Mouse (Mus musculus): Measurements from ENCODE around the gene Mmgt2.

Gene Mmgt2

DNA sequence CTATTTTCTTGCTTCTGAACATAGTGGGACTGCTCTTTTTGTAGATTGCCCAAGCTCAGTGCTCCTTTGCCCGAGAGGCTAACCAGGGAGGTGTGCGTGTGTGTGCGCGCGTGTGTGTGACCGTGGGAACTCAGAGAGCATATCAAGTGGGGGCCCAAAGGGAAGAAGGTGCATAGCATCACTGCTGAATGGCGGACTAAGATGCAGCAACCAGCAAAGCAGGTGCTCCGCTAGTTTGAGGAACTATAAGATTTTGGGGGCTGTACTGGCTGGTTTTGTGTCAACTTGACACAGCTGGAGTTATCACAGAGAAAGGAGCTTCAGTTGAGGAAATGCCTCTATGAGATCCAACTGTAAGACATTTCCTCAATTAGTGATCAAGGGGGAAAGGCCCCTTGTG, 27.4 kb upstream of the Mmgt2 start:
- no peak for DNase-seq (ENCODE audit: low read depth, low spot score)

DNA sequence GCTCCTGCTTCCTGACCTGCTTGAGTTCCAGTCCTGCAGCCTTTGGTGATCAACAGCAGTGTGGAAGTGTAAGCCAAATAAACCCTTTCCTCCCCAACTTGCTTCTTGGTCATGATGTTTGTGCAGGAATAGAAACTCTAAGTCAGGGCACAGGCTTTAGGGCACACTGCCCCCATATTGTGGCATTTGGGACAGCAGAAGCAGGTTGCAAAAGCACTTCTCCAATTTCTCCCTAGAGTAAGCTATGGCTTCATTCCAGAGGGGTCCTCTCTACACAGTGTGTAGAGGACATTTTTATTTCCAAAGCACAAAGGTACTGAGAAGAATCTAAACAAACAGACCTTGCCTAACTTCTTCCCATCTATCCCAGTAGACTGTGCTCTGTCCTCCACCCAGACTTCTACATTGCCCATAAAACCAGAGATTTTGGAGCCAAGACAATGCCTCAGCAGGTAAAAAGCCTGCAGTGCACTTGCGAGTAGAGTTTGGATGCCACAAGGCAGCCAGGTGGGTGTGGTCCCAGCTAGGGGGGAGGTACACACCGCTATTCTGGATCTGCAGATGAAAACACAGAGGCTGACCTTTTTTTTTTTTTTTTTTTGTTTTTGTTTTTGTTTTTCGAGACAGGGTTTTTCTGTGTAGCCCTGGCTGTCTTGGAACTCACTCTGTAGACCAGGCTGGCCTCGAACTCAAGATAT, 26.7 kb upstream of the Mmgt2 start:
- no peak for DNase-seq (ENCODE audit: low read depth, low spot score)

GRCm38 (mm10) chr11:62622850-62623249, 25.6 kb upstream of the Mmgt2 start:
- DNase-seq (ENCODE audit: low read depth, low spot score), result no peak

- no peak for DNase-seq (ENCODE audit: low read depth, low spot score)
Measured at GRCm38 (mm10) chr11:62624341-62625291, 23.8 kb upstream of the Mmgt2 start.

DNA sequence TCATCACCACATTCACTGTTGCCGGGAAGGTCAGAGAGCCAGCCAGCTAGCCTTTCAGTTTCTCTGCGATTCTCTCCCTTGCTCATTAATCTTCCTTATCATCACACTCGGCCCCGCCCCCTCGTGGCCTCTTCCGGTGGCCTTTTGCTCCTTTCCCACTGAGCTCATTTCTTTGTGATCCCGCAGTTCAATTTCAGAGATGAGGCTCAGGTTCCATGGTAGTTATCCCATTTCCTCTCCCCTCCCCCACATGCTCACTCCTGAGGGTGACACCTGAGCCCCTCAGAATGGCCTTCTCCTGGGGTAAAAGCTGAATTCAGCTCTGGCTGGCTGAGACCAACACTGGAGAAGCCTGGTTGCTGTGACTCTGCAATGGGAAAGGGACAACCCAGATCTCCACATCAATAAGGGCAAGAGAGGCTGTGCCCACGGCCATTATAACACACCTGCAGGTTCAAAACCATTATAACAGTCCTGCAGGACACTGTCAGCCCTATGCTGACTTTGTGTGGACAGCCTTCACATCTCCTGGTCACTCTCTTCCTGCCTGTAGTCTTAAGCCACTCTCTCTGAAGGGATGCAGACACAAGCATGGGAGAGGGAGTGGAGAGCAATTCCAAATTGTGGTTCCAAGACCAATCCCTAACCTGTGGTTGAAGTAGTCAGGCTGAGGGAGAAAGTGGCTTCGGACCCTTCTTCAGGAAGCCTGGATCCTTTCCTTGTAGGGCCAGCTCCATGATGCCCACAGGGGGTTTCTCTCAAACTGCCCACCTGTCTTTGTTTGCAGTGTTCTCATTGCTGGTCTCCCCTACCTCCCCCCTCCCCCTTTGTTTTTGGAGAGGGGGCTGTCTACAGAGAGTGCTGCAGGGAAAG, 18.9 kb upstream of the Mmgt2 start:
- no peak for DNase-seq (ENCODE audit: low read depth, low spot score)

- no peak for DNase-seq (ENCODE audit: low read depth, low spot score)
Measured at GRCm38 (mm10) chr11:62630225-62630821, 18.1 kb upstream of the Mmgt2 start.

GRCm38 (mm10) chr11:62631138-62631537, 17.3 kb upstream of the Mmgt2 start:
- DNase-seq (ENCODE audit: low read depth, low spot score), result no peak

DNA sequence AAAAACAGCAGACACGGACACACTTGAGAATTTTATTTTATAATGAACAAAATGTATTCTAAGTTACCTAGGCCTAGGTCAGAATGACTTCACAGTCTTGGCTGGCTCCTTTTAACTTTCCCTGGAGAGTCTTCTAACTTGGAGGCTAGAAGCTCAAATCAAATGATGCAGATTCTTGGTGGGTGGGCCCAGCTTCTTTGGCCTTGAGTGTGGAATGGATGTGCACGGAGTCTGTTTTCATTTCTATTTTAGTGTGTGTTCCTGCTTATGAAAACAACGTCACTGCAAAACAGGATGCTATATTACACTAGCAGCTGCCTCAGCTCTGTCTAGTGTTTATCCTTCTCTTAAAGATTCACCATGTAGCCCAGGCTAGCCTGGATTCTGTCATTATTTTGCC, 13.1 kb upstream of the Mmgt2 start:
- no peak for DNase-seq (ENCODE audit: low read depth, low spot score)

- DNase-seq (ENCODE audit: low read depth, low spot score), result no peak
Measured at GRCm38 (mm10) chr11:62636105-62636839, 12.2 kb upstream of the Mmgt2 start.

GRCm38 (mm10) chr11:62636840-62637221, 11.6 kb upstream of the Mmgt2 start:
- no peak for DNase-seq (ENCODE audit: low read depth, low spot score)

DNA sequence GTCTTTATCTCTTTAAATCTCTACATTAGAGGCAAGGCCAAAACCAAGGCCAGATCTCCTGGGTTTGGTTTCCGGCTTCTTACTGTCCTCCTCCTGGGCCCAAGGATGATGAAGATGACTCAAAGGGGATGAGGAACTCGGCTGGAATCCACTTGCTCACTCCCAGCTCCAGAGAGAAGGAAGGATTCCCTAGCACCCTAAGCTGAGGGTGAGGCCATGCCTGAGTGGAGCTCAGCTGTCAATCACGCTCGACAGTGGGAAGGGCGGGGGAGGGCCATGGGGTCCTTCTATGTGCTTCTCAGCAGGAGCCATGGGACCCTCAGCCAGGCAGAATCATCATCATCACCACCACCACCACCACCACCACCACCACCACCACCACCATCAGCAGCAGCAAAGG, 11.1 kb upstream of the Mmgt2 start:
- DNase-seq (ENCODE audit: low read depth, low spot score), result no peak

DNA sequence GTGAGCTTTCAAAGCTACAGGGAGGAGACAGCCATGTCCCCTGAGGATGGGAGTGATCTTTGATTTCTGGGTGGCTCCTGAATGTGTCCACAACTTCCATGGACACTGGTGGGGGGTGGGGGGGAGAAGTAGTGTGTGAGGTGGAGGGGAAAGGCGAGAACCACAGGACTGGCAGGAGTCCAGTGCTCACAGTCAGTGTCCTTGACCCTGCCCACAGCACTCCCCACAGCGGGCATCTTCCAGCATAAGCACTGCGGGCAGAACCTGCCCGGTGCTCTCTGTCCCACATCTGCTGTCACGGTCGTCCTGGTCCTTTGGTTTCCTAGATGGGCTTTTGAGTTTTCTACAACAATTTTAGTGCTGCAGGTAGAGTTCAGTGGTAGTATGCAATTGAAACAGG, 10.7 kb upstream of the Mmgt2 start:
- no peak for DNase-seq (ENCODE audit: low read depth, low spot score)

DNA sequence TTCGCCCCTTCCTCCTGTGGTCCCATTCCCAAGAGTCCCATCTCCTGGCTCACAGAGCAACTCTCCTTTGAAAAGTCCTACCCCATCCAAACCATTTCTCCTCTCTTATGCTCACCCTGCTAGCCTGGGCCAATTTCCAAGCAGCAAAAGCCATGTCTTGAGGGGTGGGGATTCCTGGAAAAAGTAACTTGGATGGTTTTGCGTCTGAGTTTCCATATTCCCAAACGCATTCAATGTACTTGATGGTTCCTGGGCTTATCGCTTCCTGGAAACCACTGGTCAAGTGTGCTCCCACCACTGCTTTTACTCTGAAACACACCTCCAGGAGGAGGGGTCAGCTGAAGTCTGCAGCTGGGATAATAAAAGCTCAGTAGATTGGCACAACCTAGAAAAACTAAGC, 10.1 kb upstream of the Mmgt2 start:
- DNase-seq (ENCODE audit: low read depth, low spot score), result no peak

- no peak for DNase-seq (ENCODE audit: low read depth, low spot score)
Measured at GRCm38 (mm10) chr11:62640378-62640777, 8.1 kb upstream of the Mmgt2 start.

- DNase-seq (ENCODE audit: low read depth, low spot score), result no peak
Measured at GRCm38 (mm10) chr11:62642023-62642844, 6.2 kb upstream of the Mmgt2 start.

DNA sequence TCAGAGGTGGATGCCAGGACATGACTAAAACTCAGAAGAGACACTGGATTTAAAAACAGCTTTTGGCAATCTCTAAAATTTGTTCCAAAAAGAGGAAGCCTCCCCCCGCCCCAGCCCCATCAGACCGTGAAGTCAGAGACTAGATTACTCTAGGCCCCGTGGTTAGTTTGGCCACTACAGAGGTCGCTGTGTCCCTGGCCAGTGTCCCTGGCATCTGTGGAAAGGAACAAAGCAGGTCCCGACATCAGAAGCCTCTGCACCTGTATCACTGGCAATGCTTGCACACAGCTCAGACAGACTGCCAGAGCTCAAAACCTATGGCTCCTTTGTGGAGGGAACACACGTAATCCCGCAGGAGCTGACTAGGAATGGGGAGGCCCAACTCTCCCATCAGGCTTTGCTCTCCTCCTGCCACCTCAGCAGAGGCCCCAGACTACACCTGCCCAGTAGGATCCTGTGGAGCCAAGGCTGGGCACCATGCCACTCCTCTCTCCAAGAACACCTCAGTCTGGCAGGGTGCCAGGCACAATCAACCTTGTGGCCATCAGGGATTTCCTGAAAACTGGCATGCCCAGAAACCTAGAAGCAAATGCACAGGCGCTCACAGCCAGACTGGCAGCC, 5.3 kb upstream of the Mmgt2 start:
- no peak for DNase-seq (ENCODE audit: low read depth, low spot score)

DNA sequence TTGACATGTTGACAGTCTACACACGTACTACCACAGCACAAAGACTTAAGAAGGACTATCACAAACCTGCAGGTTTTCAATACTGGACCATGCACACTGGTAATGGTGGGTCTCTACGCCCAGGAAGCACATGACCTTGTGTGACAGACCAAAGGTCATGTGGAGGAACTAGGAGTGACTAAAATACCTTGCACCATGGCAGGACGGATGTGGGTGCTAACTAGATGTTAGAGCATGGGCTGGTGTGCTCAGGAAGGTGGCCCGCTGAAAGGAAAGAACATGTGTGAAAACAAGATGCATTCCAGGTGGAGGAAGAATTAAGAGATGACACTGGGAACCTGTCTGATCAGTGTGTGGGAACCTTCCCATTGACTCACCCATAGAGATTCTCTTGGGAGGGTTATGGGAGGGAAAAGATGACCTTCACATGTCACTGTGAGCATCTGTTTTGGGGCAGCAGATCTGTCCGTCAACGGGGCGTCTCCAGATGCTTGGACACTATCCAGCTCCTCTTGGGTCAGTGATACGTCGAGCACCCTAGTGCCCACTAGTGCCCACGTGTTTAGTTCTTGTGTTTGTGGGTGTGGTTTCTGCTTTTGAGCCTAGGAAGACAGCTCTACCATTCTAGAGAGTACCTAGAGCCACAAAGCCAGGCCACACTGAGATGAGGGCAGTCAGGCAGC, 4.6 kb upstream of the Mmgt2 start:
- no peak for DNase-seq (ENCODE audit: low read depth, low spot score)

DNA sequence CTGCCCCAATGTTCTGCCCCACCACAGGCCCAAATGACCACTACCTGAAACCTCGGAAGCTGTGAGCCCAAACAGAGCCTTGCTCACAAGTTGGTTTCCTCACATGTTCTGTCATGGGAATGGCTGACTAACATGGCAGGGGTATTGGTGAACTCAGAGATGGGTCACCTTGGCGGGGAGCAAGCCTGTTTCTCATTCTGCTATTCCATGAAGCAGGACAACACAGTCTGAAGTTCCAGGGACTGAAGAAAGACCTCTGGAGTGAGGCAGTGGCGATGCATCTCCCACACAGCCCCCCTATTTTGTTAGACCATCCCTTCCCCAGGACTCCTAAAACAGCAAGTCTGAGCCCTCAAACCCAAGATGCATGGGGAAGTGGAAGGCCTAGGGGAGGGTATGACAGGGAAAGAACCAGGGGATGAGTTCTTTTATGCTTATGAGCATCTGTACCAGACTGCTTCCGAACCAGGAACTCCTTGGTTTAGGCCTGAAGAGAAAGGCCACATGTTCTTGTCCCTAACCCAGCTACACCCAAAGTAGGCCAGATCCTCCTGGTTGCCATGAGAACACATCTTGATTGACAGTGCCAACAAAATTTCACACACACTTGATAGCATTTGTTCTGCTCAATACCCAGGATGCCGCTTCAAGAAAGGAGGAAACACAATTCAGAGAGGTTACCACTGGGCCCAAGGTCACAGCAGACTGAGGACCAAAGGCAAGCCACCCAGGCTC, 3.7 kb upstream of the Mmgt2 start:
- DNase-seq (ENCODE audit: low read depth, low spot score), result no peak
